Mouse (Mus musculus) limb, embryonic 14.5 days (tissue): ENCODE data around the gene Mef2c. TPM values are rescaled to one million over a fixed set of nuclear protein-coding genes. Genes with fewer than 3 reads are reported as not detected.

Experiments
- ATAC-seq: fragments of 200-750 bp; cut with Nextera tagmentation; 2 replicates; pipeline ENCODE4 v1.8.0; 2017; ENCODE audit warnings: low read depth, moderate number of reproducible peaks, moderate TSS enrichment; ENCODE audit not compliant: low FRiP score
- DNase-seq: peaks from one replicate; pipeline ENCODE4 v3.0.0-alpha.2; 2015; ENCODE audit warnings: low spot score
- H3K27ac ChIP-seq: fragments of 300-500 bp; sonication (generic); replicated peaks from 2 replicates; pipeline ENCODE4 v1.5.1; 2014; ENCODE audit warnings: low read depth, mild to moderate bottlenecking, low read length, moderate library complexity, mixed read lengths
- H3K27me3 ChIP-seq: fragments of 300-500 bp; sonication (generic); 2 replicates; pipeline ENCODE4 v1.6.1; 2014; ENCODE audit warnings: low read length, mixed read lengths; ENCODE audit not compliant: control insufficient read depth, insufficient read depth
- H3K36me3 ChIP-seq: fragments of 300-500 bp; sonication (generic); 2 replicates; pipeline ENCODE4 v1.6.1; 2014; ENCODE audit warnings: mild to moderate bottlenecking, low read length, moderate library complexity, mixed read lengths; ENCODE audit not compliant: control insufficient read depth, insufficient read depth
- H3K4me1 ChIP-seq: fragments of 300-500 bp; sonication (generic); 2 replicates; pipeline ENCODE4 v1.6.1; 2014; ENCODE audit warnings: antibody characterized with exemption, low read length, mixed read lengths; ENCODE audit not compliant: control insufficient read depth, insufficient read depth
- H3K4me2 ChIP-seq: fragments of 300-500 bp; sonication (generic); replicated peaks from 2 replicates; pipeline ENCODE4 v1.6.1; 2014; ENCODE audit warnings: low read depth, mild to moderate bottlenecking, low read length, moderate library complexity; ENCODE audit not compliant: severe bottlenecking
- H3K4me3 ChIP-seq: fragments of 300-500 bp; sonication (generic); replicated peaks from 2 replicates; pipeline ENCODE4 v1.5.1; 2014; ENCODE audit warnings: low read length
- H3K9ac ChIP-seq: fragments of 300-500 bp; sonication (generic); 2 replicates; pipeline ENCODE4 v1.6.1; 2014; ENCODE audit warnings: mild to moderate bottlenecking, low read depth, low read length, moderate library complexity; ENCODE audit not compliant: severe bottlenecking
- H3K9me3 ChIP-seq: fragments of 300-500 bp; sonication (generic); 2 replicates; pipeline ENCODE4 v1.6.1; 2016; ENCODE audit warnings: low read length; ENCODE audit not compliant: control insufficient read depth
- POLR2A ChIP-seq: fragments of 200-500 bp; IDR thresholded peaks from 2 replicates; pipeline ENCODE4 v1.8.0; 2012; ENCODE audit warnings: inconsistent platforms, mild to moderate bottlenecking, moderate library complexity, borderline replicate concordance; ENCODE audit not compliant: insufficient read depth, insufficient read length; ENCODE audit errors: extremely low read depth
- WGBS: fragments of 180-500 bp; shearing (Covaris S2); extraction: QIAGEN DNeasy Blood & Tissue Kit; methylation state at CpG from one replicate; pipeline ENCODE4 v1.1.7; 2014; 5-methylcytosine and 5-hydroxymethylcytosine counted together
- polyA plus RNA-seq, 2 experiments: library from polyadenylated mRNA; depleted of rRNA in 1 of 2; stranded (reverse) in 1 of 2; unstranded in 1 of 2; fragments of >200 nt; fragmentation: Nextera tagmentation in 1 of 2; extraction: Ambion mirVana in 1 of 2; gene quantifications; 2 replicates each; pipeline versions ENCODE4 v1.2.1 to v1.2.3; 2012 to 2014

Mef2c gene
- polyA plus RNA-seq, 2 experiments = 50.0 to 158 TPM

DNA sequence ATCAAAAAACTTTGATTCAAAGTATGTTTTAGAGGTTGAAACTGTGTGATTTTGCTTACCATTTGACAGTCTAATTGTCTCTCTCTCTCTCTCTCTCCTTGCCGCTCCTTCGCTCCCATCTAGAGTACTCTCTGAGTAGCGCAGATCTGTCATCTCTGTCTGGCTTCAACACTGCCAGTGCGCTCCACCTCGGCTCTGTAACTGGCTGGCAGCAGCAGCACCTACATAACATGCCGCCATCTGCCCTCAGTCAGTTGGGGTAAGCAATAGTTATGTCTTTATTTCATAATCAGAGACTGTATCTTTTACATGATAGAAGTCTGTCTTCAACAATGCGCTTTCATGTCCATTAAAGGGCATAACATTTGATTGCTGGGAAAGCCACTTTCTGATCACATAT, 152.3 kb downstream of the Mef2c start:
- H3K9ac ChIP-seq = no peak overlapping the region
- no peak for DNase-seq
- 77% methylated on average over 7 of the region's 7 CpGs for WGBS

GRCm38 (mm10) chr13:83656773-83657172, 152.9 kb downstream of the Mef2c start:
- no peak for TF ChIP-seq POLR2A
- ATAC-seq (no peak), DNase-seq (peak; percentile 78)
- WGBS = 63% methylated on average over 4 of the region's 4 CpGs
- H3K4me3 ChIP-seq = no peak overlapping the region
- no peaks in the 10 kb centered on the region for H3K9me3 ChIP-seq
- peaks cover 3% of the 10 kb centered on the region; the same call in 1 of the 2 replicates for H3K36me3 ChIP-seq
- H3K9ac ChIP-seq = no peak overlapping the region
- no peaks in the 10 kb centered on the region for H3K4me1 ChIP-seq
- no peak overlapping the region for H3K4me2 ChIP-seq
- no peak overlapping the region for H3K27ac ChIP-seq
- H3K27me3 ChIP-seq = no peaks in the 10 kb centered on the region

More for the DNA sequence above, 152.3 kb downstream of the Mef2c start:
- Histone ChIP-seq H3K27ac (no peak overlapping the region), H3K9me3 (no peaks in the 10 kb centered on the region), H3K4me1 (no peaks in the 10 kb centered on the region), H3K4me3 (no peak overlapping the region), H3K4me2 (no peak overlapping the region), H3K27me3 (no peaks in the 10 kb centered on the region), H3K36me3 (peaks cover 3% of the 10 kb centered on the region; the same call in 1 of the 2 replicates)
- TF ChIP-seq POLR2A = no peak
- no peak for ATAC-seq

DNA sequence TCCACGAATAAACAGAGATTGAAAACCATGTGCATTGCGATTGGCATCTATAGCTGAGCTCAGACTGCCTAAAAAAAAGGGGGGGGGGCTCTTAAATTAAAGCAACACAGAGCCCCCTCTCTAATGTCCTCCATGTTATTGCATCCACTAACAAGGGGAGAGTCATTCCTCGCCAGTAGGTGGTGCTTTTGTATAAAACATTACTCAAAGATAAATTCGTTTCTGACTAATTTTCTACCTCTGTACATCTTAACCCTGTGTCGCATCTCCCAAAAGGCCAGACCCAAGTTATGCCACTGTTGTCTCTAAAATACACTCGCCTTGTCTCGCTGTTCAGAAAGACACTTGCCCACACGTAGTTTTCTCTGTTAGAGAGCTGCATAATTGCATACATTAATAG, 156.9 kb downstream of the Mef2c start:
- ATAC-seq (no peak), DNase-seq (no peak)
- Histone ChIP-seq H3K9ac (no peak overlapping the region), H3K9me3 (no peaks in the 10 kb centered on the region), H3K27ac (no peak overlapping the region), H3K27me3 (no peaks in the 10 kb centered on the region), H3K36me3 (no peaks in the 10 kb centered on the region), H3K4me3 (no peak overlapping the region), H3K4me2 (no peak overlapping the region), H3K4me1 (no peaks in the 10 kb centered on the region)
- no peak for TF ChIP-seq POLR2A
- 68% methylated on average over 8 of the region's 8 CpGs for WGBS

DNA sequence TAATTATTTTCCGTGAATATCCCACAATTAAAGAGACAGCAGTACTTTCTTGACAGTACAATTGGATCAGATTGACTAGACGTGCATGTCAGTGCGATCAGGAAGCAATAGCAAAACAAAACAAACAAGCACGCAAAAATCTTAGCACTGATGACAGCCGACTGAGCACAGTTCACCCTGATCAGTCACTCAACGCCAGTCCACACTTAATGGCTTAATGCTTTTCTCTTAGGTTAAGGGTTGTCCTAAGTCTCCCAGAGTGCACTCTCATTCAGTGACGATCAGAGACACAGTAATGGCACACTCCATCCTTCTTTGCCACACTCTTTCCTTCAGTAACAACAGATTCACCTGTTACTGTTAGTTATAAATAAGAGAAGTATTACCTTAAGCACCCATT, 157.3 kb downstream of the Mef2c start:
- TF ChIP-seq POLR2A = no peak
- ATAC-seq (no peak), DNase-seq (no peak)
- no peaks in the 10 kb centered on the region for H3K9me3 ChIP-seq
- WGBS = 71% methylated on average over 7 of the region's 7 CpGs
- no peak overlapping the region for H3K4me3 ChIP-seq
- no peak overlapping the region for H3K9ac ChIP-seq
- no peaks in the 10 kb centered on the region for H3K36me3 ChIP-seq
- no peaks in the 10 kb centered on the region for H3K27me3 ChIP-seq
- no peak overlapping the region for H3K4me2 ChIP-seq
- H3K27ac ChIP-seq = no peak overlapping the region
- no peaks in the 10 kb centered on the region for H3K4me1 ChIP-seq

GRCm38 (mm10) chr13:83662089-83662551, 158.3 kb downstream of the Mef2c start:
- TF ChIP-seq POLR2A = no peak
- no peak overlapping the region for H3K4me3 ChIP-seq
- H3K4me1 ChIP-seq = no peaks in the 10 kb centered on the region
- H3K9ac ChIP-seq = no peak overlapping the region
- DNase-seq (no peak), ATAC-seq (no peak)
- H3K27ac ChIP-seq = no peak overlapping the region
- H3K4me2 ChIP-seq = no peak overlapping the region
- H3K9me3 ChIP-seq = no peaks in the 10 kb centered on the region
- no peaks in the 10 kb centered on the region for H3K36me3 ChIP-seq
- 60% methylated on average over 14 of the region's 14 CpGs for WGBS
- H3K27me3 ChIP-seq = no peaks in the 10 kb centered on the region

DNA sequence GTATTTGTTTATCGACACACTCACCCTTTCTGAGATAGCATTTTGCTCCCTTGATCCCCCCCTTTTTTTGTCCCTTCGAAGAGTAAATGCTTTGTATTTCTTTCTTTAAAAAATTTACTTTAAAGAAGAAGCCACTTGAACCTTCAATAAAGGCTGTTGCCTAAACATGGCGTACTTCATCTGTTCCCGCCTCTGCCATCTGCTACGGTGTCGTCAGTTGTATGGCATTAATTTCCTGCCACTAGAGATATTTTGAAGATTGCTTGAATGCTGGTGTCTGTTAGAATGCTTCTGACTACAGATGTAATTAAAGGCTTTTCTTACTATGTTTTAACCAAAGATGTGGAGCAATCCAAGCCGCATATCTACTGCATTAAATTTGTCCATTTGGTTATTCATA, 162.3 kb downstream of the Mef2c start:
- DNase-seq (no peak), ATAC-seq (no peak)
- Histone ChIP-seq H3K27ac (no peak overlapping the region), H3K9ac (no peak overlapping the region), H3K4me3 (no peak overlapping the region), H3K4me2 (no peak overlapping the region), H3K36me3 (no peaks in the 10 kb centered on the region), H3K4me1 (no peaks in the 10 kb centered on the region), H3K9me3 (no peaks in the 10 kb centered on the region), H3K27me3 (no peaks in the 10 kb centered on the region)
- no peak for TF ChIP-seq POLR2A
- 87% methylated on average over 7 of the region's 7 CpGs for WGBS
